Mouse (Mus musculus): Measurements from ENCODE around the gene Fnip2. TPM values are rescaled to one million over a fixed set of nuclear protein-coding genes. Genes with fewer than 3 reads are reported as not detected.

Fnip2 gene
- polyA plus RNA-seq, 1 experiment from 2014 or later: 5.3 TPM

DNA sequence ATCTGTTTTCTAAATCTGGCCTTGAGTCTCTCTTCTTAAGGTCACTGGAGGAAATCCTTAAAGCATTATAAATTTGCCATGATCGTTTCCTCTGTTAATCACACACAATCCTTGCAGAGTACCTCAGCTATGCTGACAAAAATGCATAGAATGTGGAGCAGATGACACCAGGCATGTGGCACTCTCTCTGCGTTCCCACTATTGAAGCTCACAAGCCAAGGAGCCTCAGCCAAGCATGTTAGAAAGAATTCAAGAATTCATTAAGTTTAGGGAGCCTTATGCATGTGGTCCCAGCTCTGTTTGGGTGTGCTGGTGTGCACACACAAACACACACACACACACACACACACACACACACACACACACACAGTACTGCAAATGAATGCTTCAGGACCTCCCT, 155.9 kb downstream of the Fnip2 start:
- H3K9me3 ChIP-seq (replicated peaks): no peaks in the 10 kb centered on the region
- no peak overlapping the region for H3K4me3 ChIP-seq
- no peak overlapping the region for H3K9ac ChIP-seq
- WGBS: 49% methylated on average over 2 of the region's 2 CpGs
- 0 out of 2 replicates have a peak, but pooled peaks cover 2% of the 10 kb centered on the region for H3K4me1 ChIP-seq (replicated peaks)
- no peak overlapping the region for H3K4me2 ChIP-seq
- ATAC-seq (ENCODE audit: insufficient number of reproducible peaks, low FRiP score): no peak
- no peaks in the 10 kb centered on the region for H3K36me3 ChIP-seq
- no peak overlapping the region for H3K27ac ChIP-seq (ENCODE audit: poor library complexity, severe bottlenecking)
- no peaks in the 10 kb centered on the region for H3K27me3 ChIP-seq (replicated peaks)

DNA sequence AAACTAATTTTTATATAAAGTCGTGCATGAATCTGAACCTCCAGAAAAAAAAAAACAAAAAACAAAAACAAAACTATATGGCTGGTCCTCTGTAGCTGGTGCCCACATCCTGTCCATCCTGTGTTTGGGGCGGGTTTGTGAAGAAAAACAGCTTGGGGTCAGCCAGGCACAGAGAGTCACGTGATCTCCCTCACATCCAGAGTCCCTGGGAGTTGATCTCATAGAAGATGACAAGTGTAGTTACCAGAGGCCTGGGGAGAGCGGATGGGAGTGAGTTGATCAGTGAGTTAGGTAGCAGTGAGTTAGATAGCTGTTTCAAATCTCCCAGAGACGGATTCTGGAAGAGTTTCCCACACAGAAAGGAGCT, 157.0 kb downstream of the Fnip2 start:
- Histone ChIP-seq H3K27ac (ENCODE audit: poor library complexity, severe bottlenecking) (no peak overlapping the region), H3K27me3 (replicated peaks) (no peaks in the 10 kb centered on the region), H3K9me3 (replicated peaks) (no peaks in the 10 kb centered on the region), H3K9ac (no peak overlapping the region), H3K4me1 (replicated peaks) (0 out of 2 replicates have a peak, but pooled peaks cover 2% of the 10 kb centered on the region), H3K4me2 (no peak overlapping the region), H3K36me3 (no peaks in the 10 kb centered on the region), H3K4me3 (no peak overlapping the region)
- 37% methylated on average over 5 of the region's 5 CpGs for whole genome bisulfite sequencing
- ATAC-seq (ENCODE audit: insufficient number of reproducible peaks, low FRiP score): no peak

DNA sequence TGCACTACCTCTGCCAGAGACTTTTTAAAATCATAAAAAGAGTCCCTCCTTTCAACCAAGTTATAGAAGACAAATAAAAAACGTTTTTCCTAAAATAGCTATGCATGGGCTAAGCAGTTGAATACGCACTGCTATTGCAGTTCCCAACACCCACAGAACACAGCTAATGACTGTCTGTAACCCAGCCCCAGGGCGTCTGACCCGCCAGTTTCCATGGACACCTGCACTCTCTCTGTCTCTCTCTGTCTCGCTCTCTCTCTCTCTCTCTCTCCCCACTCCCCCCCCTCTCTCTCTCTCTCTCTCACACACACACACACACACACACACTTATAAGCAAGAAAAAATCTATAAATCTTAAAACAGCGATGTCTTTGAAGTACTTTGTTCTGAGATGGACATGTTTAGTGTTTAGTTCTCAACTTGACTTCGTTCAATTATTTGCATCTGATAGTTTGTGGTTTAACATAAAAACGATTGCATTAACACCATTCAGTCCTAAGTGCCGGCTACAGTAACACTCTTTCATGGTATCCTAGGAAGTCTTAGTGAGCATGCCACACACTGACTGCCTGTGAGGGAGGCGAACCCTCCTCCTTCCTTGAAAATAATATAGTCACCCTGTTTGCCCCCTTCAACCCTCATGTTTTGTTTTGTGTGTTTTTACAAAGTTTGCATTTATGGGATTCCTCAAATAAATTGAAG, 157.5 kb downstream of the Fnip2 start:
- H3K27me3 ChIP-seq (replicated peaks): no peaks in the 10 kb centered on the region
- H3K9me3 ChIP-seq (replicated peaks): no peaks in the 10 kb centered on the region
- H3K4me3 ChIP-seq: no peak overlapping the region
- no peak overlapping the region for H3K4me2 ChIP-seq
- H3K9ac ChIP-seq: no peak overlapping the region
- WGBS: 53% methylated on average over 10 of the region's 10 CpGs
- no peak for ATAC-seq (ENCODE audit: insufficient number of reproducible peaks, low FRiP score)
- no peak overlapping the region for H3K27ac ChIP-seq (ENCODE audit: poor library complexity, severe bottlenecking)
- H3K4me1 ChIP-seq (replicated peaks): 0 out of 2 replicates have a peak, but pooled peaks cover 2% of the 10 kb centered on the region
- H3K36me3 ChIP-seq: no peaks in the 10 kb centered on the region

DNA sequence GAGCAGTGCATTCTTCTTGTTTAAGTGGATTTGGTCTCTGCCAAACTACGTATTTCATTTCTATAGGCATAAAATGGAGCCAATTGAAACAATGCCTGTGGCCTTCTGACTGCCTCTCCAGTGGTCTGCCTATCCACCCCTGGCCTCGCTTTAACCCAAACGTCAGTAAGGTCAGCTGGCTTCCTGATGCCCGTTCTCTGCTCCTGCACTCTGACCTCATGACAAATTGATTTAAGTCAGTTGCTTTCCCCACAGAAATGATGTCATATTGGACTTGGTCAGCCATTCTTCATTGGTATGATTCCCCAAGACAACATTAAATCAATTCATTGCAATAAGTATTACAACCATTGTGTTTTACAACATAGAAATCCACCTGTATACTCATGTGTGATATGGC, 159.1 kb downstream of the Fnip2 start:
- Histone ChIP-seq H3K36me3 (no peaks in the 10 kb centered on the region), H3K4me2 (no peak overlapping the region), H3K9me3 (replicated peaks) (no peaks in the 10 kb centered on the region), H3K27ac (ENCODE audit: poor library complexity, severe bottlenecking) (no peak overlapping the region), H3K27me3 (replicated peaks) (no peaks in the 10 kb centered on the region), H3K4me1 (replicated peaks) (0 out of 2 replicates have a peak, but pooled peaks cover 2% of the 10 kb centered on the region), H3K9ac (no peak overlapping the region), H3K4me3 (no peak overlapping the region)
- no peak for ATAC-seq (ENCODE audit: insufficient number of reproducible peaks, low FRiP score)
- WGBS: 64% methylated on average over 4 of the region's 4 CpGs

Other genes with a start within 250 kb of the Fnip2 start
- not detected in 2 replicates for gene Gm17359, start 231.1 kb downstream of the Fnip2 start, polyA plus RNA-seq (2016; fragmentation: Nextera tagmentation; extraction: Ambion mirVana)
- gene Ppid, start 23.5 kb upstream of the Fnip2 start, polyA plus RNA-seq (2016; fragmentation: Nextera tagmentation; extraction: Ambion mirVana): 121 and 122 TPM in 2 replicates
- 24.6 and 26.3 TPM in 2 replicates for gene 4930579G24Rik, start 61.3 kb upstream of the Fnip2 start, polyA plus RNA-seq (2016; fragmentation: Nextera tagmentation; extraction: Ambion mirVana)
- gene Etfdh, start 61.7 kb upstream of the Fnip2 start, polyA plus RNA-seq (2016; fragmentation: Nextera tagmentation; extraction: Ambion mirVana): 138 and 143 TPM in 2 replicates
- 6.3 and 6.8 TPM in 2 replicates for gene Rxfp1, start 170.1 kb upstream of the Fnip2 start, polyA plus RNA-seq (2016; fragmentation: Nextera tagmentation; extraction: Ambion mirVana)

All from heart, embryonic 12.5 days (tissue).